Mouse (Mus musculus) megakaryocyte progenitor cell, adult 5-6 weeks (primary cell): ENCODE results near the gene Fxyd2. TPM values are rescaled to one million over a fixed set of nuclear protein-coding genes. Genes with fewer than 3 reads are reported as not detected.

Experiments used
- ATAC-seq: replicated peaks from 2 replicates; pipeline ENCODE4 v1.8.0; 2016; ENCODE audit warnings: mild to moderate bottlenecking, moderate TSS enrichment, inconsistent platforms; ENCODE audit not compliant: poor library complexity
- total RNA-seq, 2 experiments: library from RNA; stranded (forward) in 1 of 2; stranded (reverse) in 1 of 2; fragments of 157-497, 149-512 nt in 1 of 2; fragments of 200-1000 nt in 1 of 2; gene quantifications; 2 replicates each; pipeline versions ENCODE4 v1.2.3 to v1.2.4; 2015 to 2017

Fxyd2 gene
- total RNA-seq, 2 experiments from 2014 or later, result 0.79 to 2.9 TPM

DNA sequence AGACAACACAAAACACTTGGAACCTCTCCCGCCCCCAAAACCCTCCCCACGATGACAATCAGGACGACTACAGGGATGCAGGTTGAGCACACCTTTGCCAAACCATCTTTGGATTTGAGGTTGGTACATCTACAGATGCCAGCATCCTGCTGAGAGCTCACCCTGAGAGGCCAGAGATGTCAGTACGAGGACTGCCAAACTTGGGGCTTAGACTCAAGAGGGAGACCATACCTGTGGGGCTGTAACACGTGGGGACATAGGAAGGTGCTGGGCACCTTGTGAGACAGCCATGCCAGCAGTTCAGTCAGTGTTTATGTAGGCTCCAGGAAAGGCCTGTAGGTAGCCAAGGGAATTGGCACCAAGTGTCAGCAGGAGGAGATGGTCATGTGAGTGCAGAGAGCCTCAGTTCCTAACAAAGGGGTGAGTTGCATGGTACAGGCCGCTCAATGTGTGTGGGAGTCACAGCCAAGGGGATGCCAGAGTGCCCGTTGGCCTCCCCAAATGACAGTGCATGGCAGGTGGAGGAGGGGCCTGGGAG lies 23.4 kb downstream of the Fxyd2 start:
- no peak for ATAC-seq

DNA sequence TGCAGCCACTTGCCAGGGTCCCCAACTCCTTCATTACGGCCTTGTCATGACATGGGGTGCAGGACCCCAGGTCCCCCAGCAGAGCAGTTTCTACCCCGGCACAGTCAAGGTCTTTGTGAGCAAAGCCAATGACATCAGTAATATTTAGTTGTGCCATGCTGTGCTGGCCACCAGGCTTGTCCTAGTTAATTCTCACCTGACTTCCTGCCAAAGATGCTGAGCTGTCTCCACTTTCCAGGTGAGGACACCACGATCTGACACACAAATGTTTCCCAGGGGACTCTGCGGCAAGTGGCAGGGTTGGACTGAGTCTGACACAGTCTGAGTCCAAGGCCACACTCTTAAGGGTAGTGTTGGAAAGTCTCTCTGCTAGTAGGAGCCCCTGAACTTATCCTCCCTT lies 27.0 kb downstream of the Fxyd2 start, which contains the start of gene Dscaml1:
Gene Dscaml1 (plus strand): TSS at position 173 of the 400 bp plus-strand sequence.
- no peak for ATAC-seq

DNA sequence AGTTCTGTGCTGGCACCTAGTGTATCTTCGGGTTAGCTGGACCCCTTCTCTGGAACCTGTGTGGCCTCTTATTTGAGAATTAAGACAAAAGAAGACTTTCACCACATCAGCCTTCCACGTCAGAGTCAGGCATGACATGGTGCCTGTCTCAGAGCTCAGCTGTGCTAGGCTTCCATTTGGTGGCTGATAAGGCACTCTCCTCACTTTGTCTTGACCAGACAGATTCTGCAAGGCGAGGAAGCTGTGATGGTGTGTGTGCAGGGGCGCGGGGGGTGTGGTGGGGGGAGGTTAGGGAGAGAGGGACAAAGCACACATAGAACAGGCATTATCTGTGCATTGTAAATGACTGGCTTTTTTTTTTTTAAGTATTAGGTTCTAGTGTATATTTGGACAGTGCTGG lies 29.9 kb downstream of the Fxyd2 start:
- ATAC-seq, result peak; percentile 77

DNA sequence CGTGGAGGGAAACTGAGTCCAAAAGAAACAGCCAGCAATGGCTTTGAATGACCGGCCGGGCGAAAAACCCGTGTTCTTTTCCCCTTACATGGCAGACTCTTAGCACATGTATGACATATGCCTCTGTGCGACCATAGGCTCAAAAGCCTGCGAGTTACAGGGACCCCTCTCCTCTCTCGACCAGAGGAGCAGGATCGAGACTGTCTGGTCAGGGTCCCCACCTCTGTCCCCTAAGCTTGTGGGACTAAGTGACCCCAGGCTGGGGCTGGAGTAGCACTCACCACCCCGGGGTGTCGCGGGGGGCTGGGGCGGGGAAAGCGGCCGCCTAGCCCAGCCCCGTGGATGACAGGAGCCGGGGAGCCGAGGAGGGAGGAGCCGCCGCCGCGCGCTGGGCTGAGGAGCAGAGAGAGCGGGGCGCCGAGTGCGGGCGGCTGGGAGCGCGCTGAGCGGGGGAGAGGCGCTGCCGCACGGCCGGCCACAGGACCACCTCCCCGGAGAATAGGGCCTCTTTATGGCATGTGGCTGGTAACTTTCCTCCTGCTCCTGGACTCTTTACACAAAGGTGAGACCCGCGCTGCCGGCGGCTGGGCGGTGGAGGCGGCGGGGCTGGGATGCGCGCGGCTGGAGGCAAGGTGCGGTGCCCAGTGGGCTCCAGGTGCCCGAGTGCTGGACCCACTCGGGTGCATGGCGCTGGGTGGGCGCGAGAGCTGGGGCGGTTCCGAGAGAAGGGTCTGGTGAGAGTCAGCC lies 30.7 kb downstream of the Fxyd2 start:
- ATAC-seq, result peak; percentile 37; the same call in 1 of the 2 replicates

DNA sequence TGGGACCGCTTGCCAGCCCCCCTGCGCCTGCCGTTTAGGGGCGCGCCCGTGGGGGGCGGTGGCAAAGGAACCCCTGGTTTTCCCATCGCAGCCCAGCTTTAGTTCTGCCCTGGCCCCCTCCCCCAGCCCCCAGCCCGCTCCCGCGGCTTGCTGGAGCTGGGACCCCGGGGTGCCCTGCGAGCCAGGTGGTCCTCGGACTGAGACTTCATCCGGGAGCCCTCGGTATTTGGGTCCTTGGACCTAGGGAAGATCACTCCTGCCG lies 31.2 kb downstream of the Fxyd2 start:
- no peak for ATAC-seq

DNA sequence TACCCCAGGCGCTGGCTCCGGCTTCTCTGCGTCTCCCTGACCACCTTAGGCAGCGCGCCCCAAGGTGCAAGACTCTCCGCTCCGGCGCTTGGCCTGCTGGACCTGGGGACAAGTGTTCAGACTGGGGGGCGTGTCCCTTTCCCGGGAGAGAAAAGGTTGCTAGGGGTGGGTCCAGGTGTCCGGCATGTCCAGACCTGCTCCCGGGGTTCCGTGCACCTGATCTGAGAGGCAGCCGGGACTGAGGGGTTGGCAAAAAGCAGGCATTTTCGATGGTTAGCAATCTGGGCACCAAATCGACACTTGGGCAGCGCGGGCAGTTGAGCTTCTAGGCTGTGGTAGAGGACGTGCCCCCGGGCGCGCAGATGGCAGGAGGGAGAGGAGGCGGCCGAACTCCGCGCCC lies 31.7 kb downstream of the Fxyd2 start:
- no peak for ATAC-seq

DNA sequence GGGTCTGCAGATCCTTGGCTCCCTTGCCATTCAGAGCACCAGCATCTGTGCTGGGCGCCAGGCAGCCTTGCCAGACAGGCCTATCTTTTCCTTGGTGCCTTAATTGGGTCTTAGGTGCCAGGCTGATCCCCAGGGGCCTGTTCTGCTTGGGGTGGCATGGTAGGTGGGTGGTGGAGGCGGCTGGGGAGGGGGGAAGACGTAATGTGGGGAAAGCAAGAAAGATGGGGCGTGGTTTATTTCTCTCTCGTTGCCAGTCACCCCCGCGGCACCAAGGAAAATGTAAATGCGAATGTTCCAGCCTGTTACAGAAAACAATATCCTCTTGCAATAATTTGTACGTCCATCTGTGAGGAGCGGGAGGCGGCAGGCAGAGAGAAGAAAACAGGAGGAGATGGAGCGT lies 33.2 kb downstream of the Fxyd2 start:
- ATAC-seq, result no peak

DNA sequence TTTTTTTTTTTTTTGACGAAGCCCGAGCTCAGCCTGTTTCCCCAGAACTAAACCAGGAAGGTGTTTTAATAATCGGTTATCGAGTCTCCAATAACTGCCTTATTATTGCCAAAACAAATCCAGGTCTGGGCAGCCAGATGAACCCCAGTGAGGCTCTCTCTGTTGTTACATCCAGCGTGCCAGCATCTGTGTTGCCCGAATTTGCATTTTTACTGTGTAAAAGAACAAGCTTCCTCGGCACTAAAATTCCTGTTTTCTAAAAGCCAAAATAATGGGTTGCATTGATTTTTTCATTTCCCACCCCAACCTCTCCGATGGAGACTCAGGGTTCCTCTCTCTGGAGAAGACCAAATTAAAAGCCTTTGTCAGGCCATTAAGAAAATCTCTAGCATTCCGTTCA lies 33.6 kb downstream of the Fxyd2 start:
- ATAC-seq, result no peak

DNA sequence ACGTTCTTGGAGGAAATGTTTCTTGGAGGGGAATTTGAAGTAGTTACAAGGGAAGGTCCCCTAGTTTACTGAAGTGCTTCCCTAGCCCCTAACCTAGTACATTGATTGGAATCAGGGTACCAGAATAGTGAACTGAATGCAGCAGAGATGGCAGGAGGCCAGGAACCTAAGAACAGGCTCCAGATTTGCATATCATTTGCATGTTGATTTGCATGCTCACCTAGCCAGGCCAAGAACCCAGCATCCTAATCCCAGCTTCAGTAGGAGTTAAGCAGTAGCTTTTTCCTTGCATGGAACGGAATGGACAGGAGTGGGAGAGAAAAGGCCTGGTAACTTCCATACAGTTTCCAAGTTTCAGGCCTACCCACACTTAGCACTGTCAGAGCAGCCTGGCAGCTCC lies 34.7 kb downstream of the Fxyd2 start:
- no peak for ATAC-seq

DNA sequence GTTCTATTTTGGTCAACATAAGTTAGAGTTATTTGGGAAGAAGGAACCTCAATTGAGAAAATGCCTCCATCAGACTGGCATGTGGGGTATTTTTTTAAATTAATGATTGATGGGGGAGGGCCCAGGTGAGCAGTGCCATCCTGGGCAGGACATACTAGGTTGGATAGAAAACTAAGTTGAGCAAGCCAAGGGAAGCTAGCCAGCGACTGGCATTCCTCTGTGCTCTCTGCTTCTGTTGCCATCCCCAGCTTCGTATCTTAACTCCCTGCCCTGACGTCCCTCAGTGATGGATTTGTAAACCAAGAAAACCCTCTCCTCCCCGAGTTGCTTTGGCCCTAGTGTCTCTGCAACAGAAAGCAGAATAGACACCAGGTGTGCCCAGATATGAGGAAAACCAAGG lies 39.6 kb downstream of the Fxyd2 start:
- no peak for ATAC-seq

DNA sequence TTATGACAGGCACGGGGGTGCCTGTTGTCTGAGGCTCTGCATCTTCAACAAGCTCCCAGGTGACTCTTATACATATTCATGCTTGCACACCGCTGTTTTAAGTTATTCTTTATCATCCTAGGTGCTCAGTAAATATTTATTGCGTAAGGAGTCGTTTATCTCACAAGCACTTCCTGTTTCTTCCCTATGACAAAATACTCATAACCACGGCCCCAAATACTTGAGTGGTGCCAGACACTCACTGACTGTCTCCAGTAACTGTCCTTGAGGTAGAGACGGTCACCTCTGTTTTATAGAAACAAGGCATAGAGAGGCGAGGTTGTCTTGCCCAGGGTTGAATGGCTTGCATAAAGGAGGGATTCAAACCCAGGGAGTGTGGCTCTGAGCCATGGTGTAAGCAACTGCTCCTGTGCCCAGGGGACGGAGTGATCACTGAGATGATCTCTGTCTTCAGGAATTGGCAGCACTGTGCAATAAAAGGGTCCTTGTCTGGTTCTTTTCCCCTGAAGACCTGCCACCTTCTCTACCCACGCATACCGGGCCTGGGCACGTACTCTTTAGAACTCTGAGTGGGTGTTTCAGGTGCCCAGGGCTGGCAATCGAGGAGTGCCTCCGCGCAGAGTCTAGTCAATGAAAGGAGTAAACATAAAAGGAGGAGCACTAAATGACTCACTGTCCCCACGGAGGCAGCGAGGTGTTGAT lies 40.8 kb downstream of the Fxyd2 start:
- peak; percentile 64 for ATAC-seq

DNA sequence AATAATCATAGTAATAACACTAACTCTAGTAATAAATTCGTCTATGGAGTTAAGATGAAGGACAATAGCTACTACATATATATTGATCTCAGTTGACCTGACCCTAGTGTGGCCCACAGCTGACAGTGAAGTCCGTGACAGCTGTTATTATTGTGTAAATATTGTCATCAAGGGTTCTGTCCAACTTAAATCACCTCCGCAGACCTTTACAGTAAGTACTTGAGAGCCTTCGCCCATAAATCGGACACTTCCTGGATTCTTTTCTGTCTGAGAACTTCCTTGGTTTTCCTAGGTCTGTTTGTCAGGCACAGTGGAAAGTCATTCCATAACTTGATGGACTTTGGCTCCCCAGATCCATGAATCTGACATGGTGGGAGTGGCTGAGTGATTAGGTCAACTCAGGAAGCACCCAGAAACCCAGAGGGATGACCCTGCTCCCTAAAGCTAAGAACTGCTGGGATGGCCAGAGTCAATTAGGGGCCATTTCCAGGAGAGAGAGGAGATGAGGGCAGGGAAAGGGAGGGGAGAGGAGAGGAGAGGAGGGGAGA lies 44.9 kb downstream of the Fxyd2 start:
- ATAC-seq, result no peak

DNA sequence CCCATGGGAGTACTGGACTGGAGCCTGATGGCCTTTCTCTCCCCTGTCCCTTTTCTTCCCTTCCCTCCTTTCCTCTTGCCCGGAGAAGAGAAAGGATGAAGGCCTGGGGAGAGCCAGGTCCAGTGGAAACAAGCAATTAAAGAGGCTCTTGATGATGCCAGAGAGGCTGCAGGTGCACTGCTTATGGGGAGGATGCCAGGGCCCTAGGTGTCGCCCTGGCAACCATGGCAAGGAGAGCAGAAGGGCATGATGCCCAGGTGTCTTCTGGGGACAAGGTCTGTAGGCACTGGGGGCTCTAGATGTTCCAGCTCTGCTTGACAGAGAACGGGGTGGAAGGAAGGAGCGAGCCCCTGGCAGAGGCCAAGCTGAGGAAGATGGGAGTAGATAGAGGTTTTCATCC lies 50.2 kb downstream of the Fxyd2 start:
- no peak for ATAC-seq

DNA sequence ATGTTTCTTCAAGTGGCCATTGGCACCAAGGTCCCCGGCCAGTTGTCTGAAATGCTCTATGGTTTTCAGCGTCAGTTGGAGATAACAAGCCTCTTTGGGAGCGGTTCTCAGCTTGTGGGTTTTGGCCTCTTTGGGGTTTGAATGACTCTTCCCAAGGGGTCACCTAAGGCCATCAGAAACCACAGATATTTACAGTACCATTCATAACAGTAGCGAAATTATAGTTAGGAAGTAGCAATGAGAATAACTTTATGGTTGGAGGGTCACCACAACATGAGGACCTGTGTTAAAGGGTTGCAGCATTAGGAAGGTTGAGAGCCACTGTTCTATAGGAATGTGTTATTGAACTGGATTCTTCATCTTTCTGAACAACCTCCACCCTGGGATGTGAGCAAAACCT lies 51.9 kb downstream of the Fxyd2 start:
- ATAC-seq, result no peak

DNA sequence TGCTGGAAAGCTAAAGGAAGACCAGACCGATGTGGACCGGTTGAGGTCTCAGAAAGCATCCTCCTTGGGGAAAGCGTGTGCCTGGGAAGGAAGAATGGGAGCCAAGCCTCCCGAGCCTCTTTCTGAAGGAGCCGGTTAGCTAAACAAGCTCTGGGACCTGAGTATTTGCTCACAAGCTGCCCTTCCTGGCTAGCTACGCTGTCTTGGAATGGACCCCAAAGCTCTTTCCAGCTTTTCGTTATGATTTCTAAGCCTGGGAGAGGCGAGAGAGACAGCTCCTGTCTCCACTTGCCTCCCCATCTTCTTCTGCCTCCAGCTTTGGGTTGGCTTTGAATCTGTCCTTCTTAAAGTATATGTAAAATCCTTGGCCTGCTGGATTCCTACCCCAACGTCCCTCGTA lies 54.6 kb downstream of the Fxyd2 start:
- ATAC-seq, result no peak

DNA sequence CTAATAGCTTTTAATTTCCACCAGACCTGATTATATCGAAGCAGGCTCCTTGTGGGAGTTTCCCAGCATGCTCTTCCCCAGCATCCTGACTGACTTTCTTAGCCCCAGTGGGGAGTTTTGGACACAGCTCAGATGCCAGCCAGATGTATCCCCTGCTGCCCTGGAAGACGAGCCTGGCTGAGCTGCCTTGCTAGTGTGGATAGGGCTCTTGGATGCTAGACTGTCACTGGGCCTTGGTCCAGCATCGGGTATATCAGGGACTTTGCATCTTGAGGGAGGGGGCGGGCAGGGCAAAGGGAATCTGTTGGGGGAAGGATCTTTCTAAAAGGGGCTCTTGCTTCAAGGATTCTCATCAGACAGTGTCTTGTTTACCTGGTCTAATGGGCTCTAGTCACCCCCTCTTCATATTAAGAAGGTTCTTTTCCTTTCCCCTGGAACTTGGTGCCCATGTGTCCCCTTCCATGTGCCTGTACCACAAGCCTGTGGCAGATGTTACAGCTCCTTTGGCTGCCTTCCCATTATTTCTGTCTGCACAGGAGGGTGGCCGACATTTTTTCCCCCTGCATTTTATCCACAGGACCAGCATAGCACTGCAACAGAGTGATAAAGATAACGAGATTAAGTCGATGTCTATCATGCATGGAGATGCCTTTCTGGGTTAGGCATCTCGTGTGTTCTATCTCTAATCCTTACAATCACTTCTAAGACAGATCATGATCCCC lies 55.6 kb downstream of the Fxyd2 start:
- no peak for ATAC-seq

DNA sequence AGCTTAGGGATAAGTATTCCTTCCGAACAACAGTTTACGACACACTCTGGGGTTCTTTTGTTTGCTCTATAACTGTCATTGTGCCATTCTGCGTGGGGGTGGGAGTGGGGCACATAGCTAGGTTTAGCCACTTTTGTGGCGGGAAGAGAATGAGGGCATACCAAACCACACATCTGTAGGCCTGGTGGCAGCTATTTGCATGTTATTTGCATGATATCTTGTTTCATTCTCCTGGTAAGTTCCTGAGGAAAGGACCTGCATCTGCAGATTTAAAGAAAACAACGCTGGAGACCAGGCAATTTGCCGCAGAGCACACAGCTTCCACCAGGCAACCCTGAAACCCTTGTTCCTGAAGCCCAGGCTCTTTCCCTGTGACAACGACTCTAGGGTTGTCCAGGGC lies 57.7 kb downstream of the Fxyd2 start:
- no peak for ATAC-seq

DNA sequence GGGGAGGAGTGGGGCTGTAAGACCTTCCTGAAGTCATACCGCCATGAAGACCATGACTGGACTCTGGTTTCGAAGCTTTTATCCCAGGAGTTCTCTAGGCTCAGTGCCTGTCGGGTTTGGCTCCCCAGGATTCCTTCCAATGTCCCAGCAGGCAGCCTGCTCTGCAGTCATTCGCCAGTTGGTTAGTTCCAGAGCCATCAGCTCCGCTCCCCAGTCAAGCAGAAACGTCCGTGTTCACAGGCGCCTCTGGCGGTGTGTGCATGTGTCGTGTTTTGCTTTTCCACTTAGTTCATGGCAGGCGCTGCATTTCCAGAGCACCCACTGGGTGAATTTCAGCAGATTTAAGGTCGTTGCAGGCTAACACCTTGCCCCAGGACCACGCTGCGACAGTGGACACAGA lies 58.9 kb downstream of the Fxyd2 start:
- ATAC-seq, result no peak
